Mouse (Mus musculus): ENCODE data around the gene Eipr1. TPM values are rescaled to one million over a fixed set of nuclear protein-coding genes. Genes with fewer than 3 reads are reported as not detected.

Eipr1 gene
- total and polyA plus RNA-seq, 2 experiments from 2014 or later = 60.8 to 66.6 TPM

DNA sequence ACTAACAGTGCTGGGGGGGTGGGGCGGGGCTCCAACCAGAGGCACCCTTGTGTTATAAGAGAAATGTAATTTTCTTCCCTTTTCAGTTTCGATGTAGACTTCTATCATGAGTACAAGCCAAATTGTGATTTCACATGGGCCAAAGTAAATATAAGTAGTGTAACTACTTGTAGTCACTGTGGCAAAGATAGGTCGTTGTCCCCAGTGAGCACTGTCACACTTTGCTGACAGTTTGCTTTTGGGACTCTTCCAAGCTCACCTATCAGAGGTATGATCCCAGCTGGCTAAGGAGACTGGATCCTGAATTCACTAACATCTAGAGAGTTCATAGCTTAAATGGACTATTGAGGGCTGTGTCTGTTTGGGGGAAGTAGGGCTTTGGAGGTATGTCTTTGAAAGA, 49.3 kb downstream of the Eipr1 start:
- Histone ChIP-seq H3K9me3 (ENCODE audit: low read length) (no peaks in the 10 kb centered on the region), H3K27ac (ENCODE audit: low read depth, low read length) (no peak overlapping the region), H3K4me3 (ENCODE audit: low read depth, low read length) (no peak overlapping the region), H3K9ac (no peak overlapping the region), H3K27me3 (ENCODE audit: insufficient read depth, low read length) (no peaks in the 10 kb centered on the region), H3K4me1 (ENCODE audit: insufficient read depth) (0 out of 2 replicates have a peak, but pooled peaks cover 4% of the 10 kb centered on the region), H3K36me3 (ENCODE audit: insufficient read depth) (no peaks in the 10 kb centered on the region), H3K4me2 (ENCODE audit: low read depth) (no peak overlapping the region)
- TF ChIP-seq CTCF (IDR thresholded peaks at IDR 0.05; ENCODE audit: low read depth) = no peak
- DNase-seq (no peak), ATAC-seq (no peak)
- WGBS = 85% methylated on average over 3 of the region's 3 CpGs

GRCm38 (mm10) chr12:28801731-28802130, 50.1 kb downstream of the Eipr1 start:
- Histone ChIP-seq H3K36me3 (ENCODE audit: insufficient read depth) (no peaks in the 10 kb centered on the region), H3K4me2 (ENCODE audit: low read depth) (no peak overlapping the region), H3K4me3 (ENCODE audit: low read depth, low read length) (no peak overlapping the region), H3K27me3 (ENCODE audit: insufficient read depth, low read length) (no peaks in the 10 kb centered on the region), H3K9me3 (ENCODE audit: low read length) (no peaks in the 10 kb centered on the region), H3K27ac (ENCODE audit: low read depth, low read length) (no peak overlapping the region), H3K4me1 (ENCODE audit: insufficient read depth) (0 out of 2 replicates have a peak, but pooled peaks cover 4% of the 10 kb centered on the region), H3K9ac (no peak overlapping the region)
- ATAC-seq (no peak), DNase-seq (no peak)
- WGBS = 83% methylated on average over 6 of the region's 6 CpGs
- no peak for TF ChIP-seq CTCF (IDR thresholded peaks at IDR 0.05; ENCODE audit: low read depth)

- Histone ChIP-seq H3K9ac (no peak overlapping the region), H3K4me1 (ENCODE audit: insufficient read depth) (0 out of 2 replicates have a peak, but pooled peaks cover 4% of the 10 kb centered on the region), H3K36me3 (ENCODE audit: insufficient read depth) (no peaks in the 10 kb centered on the region), H3K27ac (ENCODE audit: low read depth, low read length) (no peak overlapping the region), H3K4me2 (ENCODE audit: low read depth) (no peak overlapping the region), H3K9me3 (ENCODE audit: low read length) (no peaks in the 10 kb centered on the region), H3K27me3 (ENCODE audit: insufficient read depth, low read length) (no peaks in the 10 kb centered on the region), H3K4me3 (ENCODE audit: low read depth, low read length) (no peak overlapping the region)
- ATAC-seq = no peak
- DNase-seq = no peak
- TF ChIP-seq CTCF (IDR thresholded peaks at IDR 0.05; ENCODE audit: low read depth) = no peak
These were observed 51.4 kb downstream of the Eipr1 start for GRCm38 (mm10) chr12:28803043-28803442.

DNA sequence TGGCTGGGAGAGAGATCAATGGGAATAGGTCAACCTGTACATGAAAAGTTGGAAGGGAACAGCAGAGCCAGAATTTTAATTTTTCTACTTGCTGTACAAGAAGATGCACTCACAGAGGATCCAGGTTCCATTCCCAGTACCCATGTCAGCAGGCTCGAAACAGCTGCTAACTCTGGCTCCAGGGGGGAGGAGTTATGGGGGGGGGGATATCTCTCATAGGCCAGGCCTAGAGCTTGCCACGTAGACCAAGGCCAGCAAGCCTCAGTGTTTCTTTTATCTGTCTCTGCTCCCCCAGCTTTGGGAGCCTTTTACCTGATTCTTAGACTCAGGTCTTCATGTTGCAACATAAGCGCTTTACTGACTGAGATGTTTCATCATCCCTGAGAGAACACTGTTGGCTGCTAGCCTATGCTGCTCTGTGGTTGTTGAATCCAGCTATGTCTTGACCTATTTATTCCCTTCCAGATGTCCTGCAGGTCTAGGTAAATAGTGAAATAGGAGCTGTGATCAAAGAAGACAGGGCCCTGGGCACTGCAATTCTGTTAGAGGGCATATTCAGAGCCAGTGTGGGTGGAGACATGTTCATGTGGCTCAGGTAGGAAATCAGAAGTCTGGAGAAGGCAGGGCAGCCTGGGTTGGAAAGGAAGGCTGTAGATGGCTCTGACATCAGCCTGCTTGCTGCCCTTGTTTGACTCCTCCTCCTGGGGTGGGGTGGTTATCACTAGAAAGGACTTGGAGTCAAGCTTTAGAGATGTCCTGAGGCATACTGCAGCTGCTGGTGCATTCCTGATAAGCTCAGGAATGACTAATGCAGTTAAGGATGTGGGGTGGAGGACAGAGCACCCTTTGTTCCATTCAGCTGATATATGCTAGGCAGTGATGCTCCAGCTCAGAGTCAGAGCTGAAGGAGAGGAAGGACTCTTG, 53.2 kb downstream of the Eipr1 start:
- DNase-seq (no peak), ATAC-seq (peak; percentile 16; the same call in 1 of the 2 replicates)
- Histone ChIP-seq H3K4me2 (ENCODE audit: low read depth) (no peak overlapping the region), H3K9me3 (ENCODE audit: low read length) (no peaks in the 10 kb centered on the region), H3K36me3 (ENCODE audit: insufficient read depth) (no peaks in the 10 kb centered on the region), H3K27me3 (ENCODE audit: insufficient read depth, low read length) (no peaks in the 10 kb centered on the region), H3K27ac (ENCODE audit: low read depth, low read length) (no peak overlapping the region), H3K9ac (no peak overlapping the region), H3K4me1 (ENCODE audit: insufficient read depth) (0 out of 2 replicates have a peak, but pooled peaks cover 2% of the 10 kb centered on the region), H3K4me3 (ENCODE audit: low read depth, low read length) (no peak overlapping the region)
- no peak for TF ChIP-seq CTCF (IDR thresholded peaks at IDR 0.05; ENCODE audit: low read depth)
- WGBS = 66% methylated on average over 3 of the region's 3 CpGs

DNA sequence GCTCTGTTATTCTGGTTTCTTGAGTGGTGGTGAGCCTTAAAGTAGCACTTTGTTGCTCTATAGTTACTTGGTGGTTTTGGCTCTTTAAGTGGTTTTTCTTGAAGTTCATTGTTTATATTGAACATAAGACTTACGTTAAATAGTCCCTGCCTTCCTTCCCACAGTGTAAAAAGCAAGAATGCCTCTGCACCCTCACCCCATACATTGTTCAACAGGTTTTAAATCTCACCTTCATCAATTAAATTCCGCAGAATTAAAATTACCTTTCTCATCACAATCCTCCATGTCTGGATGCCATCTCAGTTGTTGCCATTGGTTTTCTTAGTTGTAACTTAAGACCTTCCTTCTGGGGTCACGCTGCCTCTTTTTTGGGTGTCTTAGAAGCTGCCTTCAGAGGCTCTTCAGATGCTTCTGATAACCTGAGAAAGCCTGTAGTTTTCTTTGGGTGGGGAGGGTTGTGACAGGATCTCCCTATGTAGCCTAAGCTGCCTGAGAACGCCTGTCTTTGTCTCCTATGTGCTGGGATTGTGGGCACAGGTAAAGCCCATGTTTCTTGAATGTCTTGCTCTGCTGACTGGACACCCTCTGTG, 57.3 kb downstream of the Eipr1 start:
- TF ChIP-seq CTCF (IDR thresholded peaks at IDR 0.05; ENCODE audit: low read depth) = no peak
- Histone ChIP-seq H3K4me2 (ENCODE audit: low read depth) (no peak overlapping the region), H3K27ac (ENCODE audit: low read depth, low read length) (no peak overlapping the region), H3K9ac (no peak overlapping the region), H3K4me3 (ENCODE audit: low read depth, low read length) (no peak overlapping the region), H3K36me3 (ENCODE audit: insufficient read depth) (no peaks in the 10 kb centered on the region), H3K4me1 (ENCODE audit: insufficient read depth) (no peaks in the 10 kb centered on the region), H3K27me3 (ENCODE audit: insufficient read depth, low read length) (no peaks in the 10 kb centered on the region), H3K9me3 (ENCODE audit: low read length) (no peaks in the 10 kb centered on the region)
- ATAC-seq = no peak
- 82% methylated on average over 4 of the region's 4 CpGs for WGBS
- no peak for DNase-seq

- Histone ChIP-seq H3K27me3 (ENCODE audit: insufficient read depth, low read length) (no peaks in the 10 kb centered on the region), H3K4me1 (ENCODE audit: insufficient read depth) (no peaks in the 10 kb centered on the region), H3K36me3 (ENCODE audit: insufficient read depth) (no peaks in the 10 kb centered on the region), H3K27ac (ENCODE audit: low read depth, low read length) (no peak overlapping the region), H3K9me3 (ENCODE audit: low read length) (no peaks in the 10 kb centered on the region), H3K4me3 (ENCODE audit: low read depth, low read length) (no peak overlapping the region), H3K9ac (no peak overlapping the region), H3K4me2 (ENCODE audit: low read depth) (no peak overlapping the region)
- WGBS = 50% methylated on average over 4 of the region's 4 CpGs
- TF ChIP-seq CTCF (IDR thresholded peaks at IDR 0.05; ENCODE audit: low read depth) = no peak
- no peak for ATAC-seq
- DNase-seq = no peak
These were observed 58.2 kb downstream of the Eipr1 start for GRCm38 (mm10) chr12:28809756-28810337.
